9 mouse cellular contexts compared by ENCODE assay signal in the genomic region with DNA sequence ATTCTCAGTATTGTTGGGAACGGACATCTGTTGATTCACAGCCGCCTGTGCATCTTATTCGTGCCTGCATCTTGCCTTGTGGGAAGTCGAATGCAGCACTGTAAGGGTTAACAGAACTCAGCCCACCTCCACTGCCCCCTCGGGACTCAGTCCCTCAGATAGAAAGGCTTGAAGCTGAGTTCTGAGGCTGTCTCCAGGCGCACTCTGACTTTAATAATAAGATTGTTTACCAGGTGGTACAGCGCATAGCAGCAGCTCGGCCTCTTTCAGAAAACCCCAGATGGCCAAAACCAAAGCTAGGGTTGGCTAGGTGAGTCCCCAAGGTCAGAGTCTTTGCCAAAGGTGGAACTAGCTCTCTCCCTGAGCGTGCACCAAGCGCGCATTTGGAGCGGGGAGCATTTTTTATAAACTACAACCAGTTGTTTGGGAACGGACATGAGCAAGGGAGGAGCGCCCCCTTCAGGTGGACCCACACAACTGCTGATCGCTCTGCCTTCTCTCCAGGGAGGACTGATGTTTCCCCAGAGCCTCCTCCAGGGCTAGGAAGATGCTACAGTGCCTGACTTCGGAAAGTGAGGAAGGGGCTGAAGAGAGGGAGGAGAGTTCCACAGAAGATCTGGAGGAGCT. TPM values are rescaled to one million over a fixed set of nuclear protein-coding genes. Genes with fewer than 3 reads are reported as not detected.
DNase-seq lines count a peak whose midpoint lies in the region; ATAC-seq and TF ChIP-seq lines count a peak whose summit lies in the region.
"Had no signal": no experiment of that assay in that cellular context is flagged by ENCODE, and none has a peak within 500 bp of the region (broad histone marks: within the 10 kb centered on the region; RNA-seq: fewer than 3 reads in every experiment).

Ttll6 (plus strand) TSS at position 548 of the 627 bp plus-strand sequence.

- no peaks in the 10 kb centered on the region for H3K9me3 ChIP-seq in ES-E14 (ENCODE audit: control insufficient read depth, insufficient read depth, low read depth, low read length)
- no peaks in the 10 kb centered on the region for H3K9me3 ChIP-seq in embryonic facial prominence, embryonic 12.5 days
- H3K9me3 ChIP-seq in hindbrain, embryonic 11.5 days (ENCODE audit: control insufficient read depth, low read length): no peaks in the 10 kb centered on the region
- H3K9me3 ChIP-seq: liver, embryonic 15.5 days had no signal

- H3K27ac ChIP-seq in ES-E14 (ENCODE audit: insufficient read depth, low read depth, low read length, poor library complexity, severe bottlenecking): no peak within 1 kb of the TSS; the same call in 1 of the 2 replicates
- H3K27ac ChIP-seq in embryonic facial prominence, embryonic 12.5 days: no peak within 1 kb of the TSS
- no peak within 1 kb of the TSS for H3K27ac ChIP-seq in hindbrain, embryonic 11.5 days (ENCODE audit: low read depth, low read length)
- H3K27ac ChIP-seq: liver, embryonic 15.5 days had no signal

- peak; percentile 84 for DNase-seq in ES-E14 (ENCODE audit: low read depth, low spot score)
- peak; percentile 76 for DNase-seq in adrenal gland, postnatal 10 days
- DNase-seq in hindbrain, embryonic 11.5 days (ENCODE audit: low spot score): peak; percentile 75
- peak; percentile 65 to 70 for DNase-seq in layer of hippocampus, postnatal 10 days (ENCODE audit: low spot score in 2 of 2)
- DNase-seq in lung, postnatal 14 days: peak; percentile 63
- DNase-seq in right cerebral cortex, adult 18-20 months: peak; percentile 31

- no peaks in the 10 kb centered on the region for H3K36me3 ChIP-seq in ES-E14 (ENCODE audit: control insufficient read depth, insufficient read depth, low read length, poor library complexity, severe bottlenecking)
- no peaks in the 10 kb centered on the region for H3K36me3 ChIP-seq in embryonic facial prominence, embryonic 12.5 days
- no peaks in the 10 kb centered on the region for H3K36me3 ChIP-seq in hindbrain, embryonic 11.5 days (ENCODE audit: control insufficient read depth, insufficient read depth, low read length)
- H3K36me3 ChIP-seq: liver, embryonic 15.5 days had no signal

- 16% methylated on average over 16 of the region's 16 CpGs for WGBS in embryonic facial prominence, embryonic 12.5 days
- WGBS in hindbrain, embryonic 11.5 days: 24% methylated on average over 16 of the region's 16 CpGs

- in situ Hi-C loops in ES-E14 (cut with MboI; ENCODE audit: low sequenced_read_pairs in 2 of 2, unreplicated experiment in 2 of 2): no loop called here

- peak within 1 kb of the TSS; percentile 4; the same call in 1 of the 2 replicates for H3K9ac ChIP-seq in ES-E14 (ENCODE audit: insufficient read depth, low read depth, low read length, poor library complexity, severe bottlenecking)
- H3K9ac ChIP-seq in embryonic facial prominence, embryonic 12.5 days: no peak within 1 kb of the TSS
- H3K9ac ChIP-seq in hindbrain, embryonic 11.5 days (ENCODE audit: low read depth, low read length): no peak within 1 kb of the TSS
- H3K9ac ChIP-seq: liver, embryonic 15.5 days had no signal

- H3K27me3 ChIP-seq in embryonic facial prominence, embryonic 12.5 days: peaks cover 26% of the 10 kb centered on the region; the same call in 1 of the 2 replicates
- H3K27me3 ChIP-seq in hindbrain, embryonic 11.5 days (ENCODE audit: control insufficient read depth, insufficient read depth, low read length): no peaks in the 10 kb centered on the region

- peak within 1 kb of the TSS in 1 of 2 experiments; percentile 10; a peak in 1 of 4 replicates for H3K4me3 ChIP-seq in ES-E14 (ENCODE audit: insufficient read depth in 1 of 2, low read depth in 1 of 2, low read length in 2 of 2, poor library complexity in 1 of 2, severe bottlenecking in 1 of 2)
- H3K4me3 ChIP-seq in embryonic facial prominence, embryonic 12.5 days: no peak within 1 kb of the TSS
- no peak within 1 kb of the TSS for H3K4me3 ChIP-seq in hindbrain, embryonic 11.5 days (ENCODE audit: low read depth, low read length)
- H3K4me3 ChIP-seq: liver, embryonic 15.5 days had no signal

- ATAC-seq in embryonic facial prominence, embryonic 12.5 days (ENCODE audit: insufficient number of reproducible peaks, insufficient read depth, low FRiP score, low TSS enrichment): no peak
- no peak for ATAC-seq in hindbrain, embryonic 11.5 days (ENCODE audit: low FRiP score)
- no peak for ATAC-seq in activated CD4-positive, CD25-positive, alpha-beta regulatory T cell, adult 4 months

- peaks cover 5 to 11% of the 10 kb centered on the region in 2 experiments; a peak in 3 of 4 replicates for H3K4me1 ChIP-seq in ES-E14 (ENCODE audit: control insufficient read depth in 2 of 2, insufficient read depth in 2 of 2, low read length in 2 of 2, poor library complexity in 1 of 2)
- peaks cover 9% of the 10 kb centered on the region for H3K4me1 ChIP-seq in embryonic facial prominence, embryonic 12.5 days
- no peaks in the 10 kb centered on the region for H3K4me1 ChIP-seq in hindbrain, embryonic 11.5 days (replicated peaks; ENCODE audit: control insufficient read depth, insufficient read depth, low read length)

- peak within 1 kb of the TSS; percentile 41 for H3K4me2 ChIP-seq in embryonic facial prominence, embryonic 12.5 days (replicated peaks)
- H3K4me2 ChIP-seq in hindbrain, embryonic 11.5 days (replicated peaks; ENCODE audit: low read depth, low read length): no peak within 1 kb of the TSS
- H3K4me2 ChIP-seq: liver, embryonic 15.5 days had no signal

TF ChIP-seq in ES-E14, 5 proteins besides CTCF, POLR2A, EP300 and RAD21:
- TF ChIP-seq ZNF384 (IDR thresholded peaks at IDR 0.05; ENCODE audit: low read depth, low read length) (peak; percentile 91), HCFC1 (IDR thresholded peaks at IDR 0.05; ENCODE audit: borderline replicate concordance, insufficient read depth, low read length) (no peak), ZC3H11A (IDR thresholded peaks at IDR 0.05; ENCODE audit: borderline replicate concordance, low read depth, low read length) (peak; percentile 4; the same call in 1 of the 2 replicates), CHD2 (IDR thresholded peaks at IDR 0.05; ENCODE audit: low read depth, low read length) (no peak)

RNA-seq across cellular contexts. Expression of gene Ttll6, which starts in this region (rescaled TPM):
- total RNA-seq in ES-E14 (2012; rRNA removed): 5.0 and 5.4 TPM in 2 replicates
- not detected for total RNA-seq in adrenal gland, postnatal 10 days (2021)
- polyA plus RNA-seq in embryonic facial prominence, embryonic 12.5 days (2016; fragmentation: Nextera tagmentation; extraction: Ambion mirVana): 0.12 TPM in 1 of 2 replicates, not detected in the other
- 0.07 and 0.12 TPM in 2 replicates for polyA plus RNA-seq in hindbrain, embryonic 11.5 days (2014; fragmentation: Nextera tagmentation; extraction: Ambion mirVana)
- total RNA-seq in layer of hippocampus, postnatal 10 days (2021): under 1 TPM; 0.42 to 0.55 TPM
- under 1 TPM in 1 of 2 experiments, not detected in 1; 0.11 TPM for polyA plus RNA-seq in activated CD4-positive, CD25-positive, alpha-beta regulatory T cell, adult 4 months (2017; shearing (Covaris generic))
- polyA plus RNA-seq: liver, embryonic 15.5 days had no signal

Comparison
In these comparisons a context has a peak if more than half of its experiments do, and no peak if none do; other contexts are left out.
1. Peak in DNase-seq in adrenal gland, postnatal 10 days; RNA of the gene not detected or under 1 TPM.
2. Peak in DNase-seq in hindbrain, embryonic 11.5 days; RNA of the gene not detected or under 1 TPM.
3. Peak in DNase-seq in layer of hippocampus, postnatal 10 days; RNA of the gene not detected or under 1 TPM.
4. DNase-seq: peak in every context shown above with its lines; median percentile 84 in ES-E14; 76 in adrenal gland, postnatal 10 days; 75 in hindbrain, embryonic 11.5 days; 68 in layer of hippocampus, postnatal 10 days; 63 in lung, postnatal 14 days; 31 in right cerebral cortex, adult 18-20 months.